Mouse (Mus musculus) erythroid progenitor cell, adult 5-6 weeks (primary cell): ENCODE measurements around the gene Tubb4a. TPM values are rescaled to one million over a fixed set of nuclear protein-coding genes. Genes with fewer than 3 reads are reported as not detected.
A peak's percentile ranks its signal among the peaks of the same experiment; 100 is the strongest.
"Not testable (repeated sequence)": the region's sequence is repeated elsewhere in the genome, so short reads cannot be mapped to it uniquely, and the experiment has no call there.

Experiments
- ATAC-seq: replicated peaks from 2 replicates; pipeline ENCODE4 v1.8.0; 2016; ENCODE audit warnings: moderate number of reproducible peaks, mild to moderate bottlenecking, moderate TSS enrichment, inconsistent platforms; ENCODE audit not compliant: poor library complexity, low FRiP score, severe bottlenecking
- total RNA-seq, 2 experiments: library from RNA; stranded (forward) in 1 of 2; stranded (reverse) in 1 of 2; fragments of 150-400 nt in 1 of 2; fragments of 186-747, 209-891 nt in 1 of 2; gene quantifications; 2 replicates each; pipeline versions ENCODE4 v1.2.3 to v1.2.4; 2015 to 2017; ENCODE audit warnings: low replicate concordance in 2 of 2

Gene Tubb4a
- 1.4 TPM in 1 of 2 replicates, not detected in the other for total RNA-seq (2015; ENCODE audit: low replicate concordance)
- total RNA-seq (2017; ENCODE audit: low replicate concordance): not detected in 2 replicates

DNA sequence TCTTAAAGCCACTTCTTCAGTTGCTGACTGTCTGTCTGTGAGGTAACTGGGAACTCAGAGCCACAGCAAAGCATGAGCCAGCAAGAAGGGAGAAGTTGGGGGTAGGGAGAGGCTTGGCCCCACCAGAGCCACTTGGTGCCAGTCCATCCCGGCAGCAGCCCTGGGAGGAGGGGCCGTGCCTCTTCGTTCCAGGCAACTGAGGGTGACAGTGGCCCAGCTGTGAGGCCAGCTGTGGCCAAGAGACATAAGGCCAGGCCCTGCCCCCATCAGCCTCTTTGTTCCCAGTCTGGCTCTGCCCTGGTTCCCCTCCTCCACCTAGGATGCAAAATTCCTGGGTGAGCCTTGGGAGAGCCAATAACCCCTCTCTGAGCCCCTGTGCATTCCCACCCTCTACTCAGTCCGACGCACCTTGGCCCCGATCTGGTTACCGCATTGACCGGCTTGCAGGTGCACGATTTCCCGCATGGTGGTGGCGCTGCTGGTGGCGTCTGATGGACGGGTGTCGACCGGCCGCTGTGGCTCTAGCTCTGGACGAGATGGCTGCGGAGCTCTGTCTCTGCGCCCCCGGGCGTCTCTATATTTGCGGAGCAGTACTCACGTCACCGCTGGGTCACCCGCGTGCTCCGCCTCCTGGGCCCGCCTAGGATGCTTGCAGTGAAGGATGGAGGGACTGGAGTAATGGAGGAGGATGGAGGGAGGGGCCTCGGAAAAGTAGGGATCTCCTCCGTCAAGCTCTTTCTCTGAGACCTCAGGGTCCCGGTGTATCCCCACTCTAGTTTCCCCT is at the start of gene Tubb4a:
Tubb4a (minus strand) TSS at position 734 of the 784 bp plus-strand sequence.
- ATAC-seq: no peak

DNA sequence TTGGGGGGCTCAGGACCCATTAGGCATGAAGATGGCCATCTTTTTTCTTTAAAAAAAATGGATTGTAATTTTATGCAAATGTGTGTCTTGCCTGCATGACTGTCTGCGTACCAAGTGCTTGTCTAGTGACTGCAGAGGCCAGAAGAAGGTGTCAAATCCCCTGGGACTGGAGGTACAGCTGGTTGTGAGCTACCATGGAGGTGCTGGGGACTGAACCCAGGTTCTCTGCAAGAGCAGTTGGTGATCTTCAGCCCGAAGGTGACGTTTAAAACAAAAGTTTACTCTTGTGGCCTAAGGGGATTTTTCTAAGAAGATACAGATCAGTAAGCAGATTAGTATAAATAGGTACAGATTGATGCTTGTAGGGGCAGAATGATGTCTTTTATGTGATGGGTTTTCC is 48.1 kb upstream of the Tubb4a start:
- no peak for ATAC-seq

DNA sequence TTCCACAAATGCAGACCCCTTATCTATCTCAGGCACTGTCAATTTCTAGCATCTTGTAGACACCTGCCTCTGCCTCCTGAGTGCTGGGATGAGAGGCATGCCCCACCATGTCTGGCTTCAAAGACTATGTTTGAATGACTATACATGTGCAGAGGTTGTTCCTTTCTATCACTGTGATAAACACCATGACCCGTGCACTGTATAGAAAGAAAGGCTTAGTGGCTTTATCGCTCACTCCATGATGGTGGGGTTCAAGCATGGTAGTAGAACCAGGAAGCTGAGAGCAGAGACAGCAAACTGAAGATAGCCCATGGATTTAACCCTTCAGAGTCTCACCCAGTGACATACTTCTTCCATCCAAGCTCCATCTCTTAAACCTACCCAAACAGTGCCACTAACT is 47.1 kb upstream of the Tubb4a start:
- no peak for ATAC-seq

DNA sequence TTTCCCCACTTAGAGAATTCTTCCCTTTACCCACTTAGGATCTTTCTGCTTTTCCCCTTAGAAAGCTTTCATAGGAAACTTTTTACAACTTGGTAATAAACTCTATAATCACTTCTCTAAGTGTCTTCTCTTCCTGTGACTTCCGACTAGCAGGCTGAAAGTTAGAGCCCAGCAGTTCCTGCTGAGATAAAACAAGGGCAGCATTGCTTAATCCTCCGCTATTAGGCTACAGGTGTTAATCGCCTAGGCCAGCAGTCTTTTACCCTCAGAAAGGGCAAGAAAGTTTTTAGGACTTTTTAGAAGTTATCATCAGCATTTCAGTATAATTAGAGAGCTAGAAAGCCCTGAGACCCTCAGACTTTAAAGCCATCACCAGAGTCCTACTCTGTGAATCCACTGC is 46.4 kb upstream of the Tubb4a start:
- ATAC-seq: not testable (repeated sequence)

DNA sequence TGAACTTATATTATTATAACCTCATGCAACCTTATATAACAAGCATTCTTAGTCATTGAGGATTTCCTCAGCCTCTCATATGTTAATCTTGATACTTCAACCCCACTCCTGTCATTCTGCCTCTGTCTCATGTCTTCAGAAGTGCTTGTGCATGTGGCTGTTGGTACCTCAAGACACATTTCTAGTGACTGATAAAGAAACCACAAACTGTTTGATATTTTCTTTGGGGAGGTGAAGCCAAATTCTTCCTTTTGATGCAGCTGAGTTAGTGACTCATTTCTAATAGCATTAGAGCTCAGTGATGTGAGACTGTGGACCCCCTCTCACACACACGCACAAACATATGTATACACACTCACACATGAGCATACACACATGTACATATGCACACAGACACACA is 44.2 kb upstream of the Tubb4a start:
- no peak for ATAC-seq

DNA sequence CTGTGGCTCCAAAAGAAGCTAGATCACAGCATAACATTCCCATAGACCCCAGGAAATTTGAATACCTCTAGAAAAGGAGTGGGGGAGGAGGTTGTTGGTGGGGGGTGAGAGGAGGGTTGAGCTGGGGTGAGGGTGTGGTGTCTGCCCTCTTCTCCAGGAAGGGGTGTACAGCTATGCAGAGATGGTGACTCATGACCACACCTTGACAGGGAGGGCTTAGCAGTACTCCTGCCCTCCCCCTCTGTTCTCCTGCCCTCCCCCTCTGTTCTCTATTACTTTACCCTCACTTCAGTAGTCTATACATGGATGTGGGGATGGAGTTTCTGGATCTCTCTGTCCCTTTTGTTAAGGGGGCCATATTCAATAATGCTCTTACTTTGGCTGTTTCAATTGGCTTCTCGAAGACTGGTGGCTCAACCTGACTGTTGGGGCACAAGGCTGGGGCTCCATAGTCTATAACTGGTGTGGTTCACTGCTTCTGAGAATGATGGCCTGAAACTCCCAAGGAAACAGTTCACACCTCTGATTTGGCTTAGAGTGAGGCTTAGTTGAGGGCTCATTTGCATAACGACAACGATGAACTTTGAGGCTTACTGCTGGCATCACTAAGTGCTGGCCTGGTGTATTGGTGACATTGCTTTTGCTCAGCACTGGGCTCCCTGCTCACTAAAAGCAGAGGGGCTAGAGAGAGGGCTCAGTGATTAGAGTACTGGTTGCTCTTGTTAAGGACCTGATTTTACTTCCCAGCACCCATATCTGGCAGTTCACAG is 38.5 kb upstream of the Tubb4a start:
- no peak for ATAC-seq

DNA sequence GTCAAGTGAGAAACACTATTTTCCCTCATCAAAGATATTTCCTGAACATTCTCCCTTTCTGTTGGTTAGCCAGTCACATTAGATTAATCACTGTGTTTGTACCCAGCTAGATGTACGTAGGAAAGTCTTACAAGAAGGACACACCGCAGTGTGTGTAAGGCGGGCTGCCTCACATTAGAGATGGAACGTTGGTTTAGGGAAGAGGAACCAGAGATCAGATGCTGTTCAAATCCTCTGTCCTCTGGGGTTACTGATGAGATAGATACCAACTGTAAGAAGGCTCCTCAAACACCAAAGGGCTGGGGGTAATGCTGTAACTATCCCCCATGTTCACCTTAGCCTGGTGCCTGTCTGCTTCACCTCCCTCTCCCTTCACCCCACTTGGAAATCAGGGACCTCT is 37.2 kb upstream of the Tubb4a start:
- ATAC-seq: no peak

DNA sequence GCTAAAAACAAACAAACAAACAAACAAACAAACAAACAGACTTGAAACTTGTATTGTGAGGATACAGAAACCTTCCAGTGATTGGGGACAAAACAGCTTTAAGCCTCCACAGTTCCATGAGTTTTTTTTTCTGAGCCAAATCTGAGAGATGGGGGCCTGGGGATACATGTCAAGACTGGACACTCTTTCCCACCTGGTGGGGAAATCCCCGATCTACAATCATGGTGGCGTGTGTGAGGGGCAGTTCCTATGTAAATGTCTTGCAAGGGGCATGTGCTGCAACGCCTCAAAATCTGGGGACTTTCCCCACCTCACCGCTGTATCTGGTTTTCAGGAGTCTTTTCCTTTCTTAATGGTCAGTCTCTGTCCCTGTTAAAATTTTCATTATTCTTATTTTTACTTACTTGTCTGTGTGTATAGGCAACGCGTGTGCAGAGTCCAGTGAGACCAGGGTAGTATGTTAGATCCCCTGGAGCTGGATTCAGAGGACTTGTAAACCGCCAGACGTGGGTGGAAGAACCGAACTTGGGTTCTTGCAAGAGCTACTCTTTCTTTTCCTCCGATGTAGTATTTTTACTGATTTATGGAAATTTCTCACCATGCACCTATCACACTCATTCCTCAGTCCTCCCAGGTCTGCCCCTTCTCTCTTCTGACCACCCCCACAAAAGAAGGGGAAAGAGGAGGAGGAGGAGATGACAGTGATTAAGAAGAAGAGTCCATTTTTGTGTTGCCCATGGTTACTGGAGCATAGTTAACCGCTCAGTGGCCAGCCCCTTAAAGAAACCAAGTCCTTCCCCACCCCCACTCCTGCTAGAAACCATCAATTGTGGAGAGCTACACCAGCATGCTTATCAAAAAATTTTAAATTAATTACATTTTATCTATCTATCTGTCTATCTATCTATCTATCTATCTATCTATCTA is 35.9 kb upstream of the Tubb4a start:
- ATAC-seq: no peak

DNA sequence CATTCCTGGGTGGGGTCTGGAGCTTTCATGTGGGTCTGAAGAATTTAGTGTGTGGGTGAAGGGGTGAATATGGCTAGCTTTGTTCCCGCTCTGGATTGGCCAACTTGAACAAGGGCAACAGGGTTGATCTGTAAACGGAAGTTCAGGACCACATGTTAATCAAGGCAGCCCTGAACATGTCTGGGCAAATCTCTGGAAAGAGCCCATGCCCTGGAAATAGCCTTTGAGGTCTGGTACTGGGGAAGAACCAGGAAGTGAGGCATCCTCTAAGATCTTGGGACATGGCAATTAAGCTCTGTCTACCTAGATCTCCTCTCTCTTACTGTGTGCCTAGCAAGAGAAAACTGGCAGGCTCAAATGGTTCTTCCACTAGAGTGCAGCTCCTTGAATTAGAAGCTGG is 34.3 kb upstream of the Tubb4a start:
- ATAC-seq: no peak

DNA sequence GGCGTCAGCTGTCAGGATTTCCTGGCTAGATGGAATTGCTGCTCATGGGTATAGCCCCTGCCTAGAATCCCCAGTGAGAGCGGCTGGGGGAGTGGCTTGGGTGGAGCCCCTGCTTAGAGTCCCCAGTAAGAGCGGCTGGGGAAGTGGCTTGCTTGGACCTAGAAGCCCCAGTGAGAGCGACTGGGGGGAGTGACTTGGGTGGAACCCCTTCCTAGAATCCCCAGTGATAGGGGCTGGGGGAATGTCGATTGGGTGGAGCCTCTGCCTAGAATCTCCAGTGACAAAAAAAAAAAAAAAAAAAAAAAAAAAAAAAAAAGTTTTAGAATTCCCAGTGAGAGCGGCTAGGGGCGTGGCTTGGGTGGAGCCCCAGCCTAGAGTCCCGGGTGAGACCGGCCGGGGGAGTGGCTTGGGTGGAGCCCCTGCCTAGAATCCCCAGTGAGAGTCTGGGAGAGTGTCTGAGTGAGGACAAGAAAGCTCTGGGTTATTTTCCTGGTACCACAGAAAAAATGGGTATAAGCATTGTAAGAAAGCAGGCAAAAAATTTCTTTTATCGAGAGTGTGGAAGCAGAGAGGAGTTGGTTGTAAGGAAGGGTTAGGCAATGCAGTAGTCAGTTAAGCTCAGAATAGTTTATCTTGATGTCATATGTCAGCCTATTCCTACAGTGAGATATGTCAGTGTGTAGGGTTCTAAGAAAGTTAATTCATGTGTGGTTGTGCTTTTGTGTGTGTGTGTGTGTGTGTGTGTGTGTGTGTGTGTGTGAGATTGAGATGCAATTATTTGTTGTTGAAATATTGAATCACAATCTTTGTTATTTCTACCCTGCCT is 31.2 kb upstream of the Tubb4a start:
- peak; percentile 86 for ATAC-seq

DNA sequence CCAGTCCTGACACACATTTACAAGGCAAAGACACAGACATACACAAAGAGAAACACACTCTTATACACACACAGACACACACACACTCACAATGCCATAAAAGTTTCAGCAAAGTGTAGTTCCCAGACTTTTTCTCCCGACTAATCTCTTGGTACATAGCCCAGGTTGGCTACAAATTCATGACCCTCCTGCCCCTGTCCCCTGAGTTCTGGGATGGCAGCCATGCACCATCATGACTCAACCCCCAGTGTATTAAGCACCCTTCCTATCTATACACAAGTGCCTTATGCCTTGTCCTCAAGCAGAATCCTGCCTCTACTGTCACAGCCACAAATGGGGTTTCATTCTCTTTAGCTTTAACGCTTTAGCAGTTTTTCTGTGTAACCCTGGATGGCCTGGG is 29.2 kb upstream of the Tubb4a start:
- no peak for ATAC-seq

DNA sequence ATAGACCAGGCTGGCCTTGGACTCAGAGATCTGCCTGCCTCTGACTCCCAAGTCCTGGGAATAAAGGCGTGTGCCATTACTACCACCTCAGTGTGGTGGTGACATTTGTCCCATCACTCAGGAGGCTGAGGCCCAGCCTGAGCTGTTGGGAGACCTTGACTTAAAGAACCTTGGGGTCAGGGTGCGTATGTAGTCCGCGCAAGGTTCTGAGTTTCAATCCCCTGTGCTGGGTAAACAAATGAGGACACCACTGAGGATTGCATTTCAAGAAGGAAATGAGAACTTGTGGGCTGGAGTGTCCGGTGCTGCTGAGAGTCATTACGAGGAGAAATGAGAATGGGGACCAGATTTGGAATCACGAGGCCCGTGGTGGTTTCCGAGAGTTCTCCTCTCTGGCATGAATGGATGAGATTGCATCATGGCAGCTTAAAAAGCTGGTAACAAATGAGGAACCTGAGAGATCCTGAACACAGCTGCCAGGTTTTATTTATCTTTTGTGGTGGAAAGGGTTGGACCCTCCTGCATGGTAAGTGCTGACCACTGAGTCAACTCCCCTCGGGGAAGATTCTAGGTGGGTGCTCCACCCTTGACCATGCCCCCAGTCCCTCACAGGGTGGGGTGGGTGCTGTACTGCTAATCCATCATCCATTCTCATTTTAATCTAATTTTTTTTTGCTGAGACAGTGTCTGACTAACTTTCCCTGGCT is 25.3 kb upstream of the Tubb4a start:
- no peak for ATAC-seq

DNA sequence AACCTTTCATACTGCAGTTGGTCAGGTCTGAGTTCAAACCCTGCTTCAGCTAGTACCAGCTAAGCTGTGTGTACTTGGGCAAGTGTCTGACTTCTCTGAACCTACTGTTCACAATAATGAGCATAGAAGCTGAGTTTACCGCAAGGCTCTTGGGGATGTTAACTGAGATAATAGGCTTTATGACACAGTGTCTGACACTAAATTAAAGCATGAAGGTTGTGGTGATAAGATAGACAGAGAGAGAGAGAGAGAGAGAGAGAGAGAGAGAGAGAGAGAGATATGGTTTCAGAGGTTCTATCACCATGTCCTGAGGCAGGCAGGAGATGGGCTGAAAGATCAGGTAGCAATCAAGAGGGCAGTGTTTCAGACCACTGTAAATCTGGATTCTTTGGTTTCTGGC is 22.4 kb upstream of the Tubb4a start:
- ATAC-seq: no peak

DNA sequence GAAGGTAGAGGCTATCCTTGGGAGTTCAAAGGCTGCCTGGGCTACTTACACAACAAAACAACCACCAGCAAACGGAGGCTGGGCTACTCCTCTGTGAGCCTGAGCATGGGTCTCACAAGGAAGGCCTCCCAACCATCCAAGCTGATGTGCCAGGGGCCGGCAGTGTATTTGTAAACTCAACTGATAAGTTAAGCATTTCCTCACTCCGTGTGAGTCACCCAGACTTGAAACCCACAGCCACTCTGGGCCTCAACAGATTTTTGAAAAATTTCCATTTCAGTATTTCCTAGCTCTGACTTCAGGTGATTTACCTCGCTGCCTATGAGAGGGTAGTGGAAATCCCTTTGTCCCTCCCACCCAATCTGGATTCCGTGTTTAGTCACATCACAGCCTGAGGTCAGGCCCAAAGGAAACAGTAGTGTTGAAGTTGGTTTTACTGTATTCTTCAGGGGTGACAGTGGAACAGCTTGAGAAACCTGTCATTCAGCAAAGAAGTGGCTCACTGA is 21.1 kb upstream of the Tubb4a start:
- no peak for ATAC-seq

DNA sequence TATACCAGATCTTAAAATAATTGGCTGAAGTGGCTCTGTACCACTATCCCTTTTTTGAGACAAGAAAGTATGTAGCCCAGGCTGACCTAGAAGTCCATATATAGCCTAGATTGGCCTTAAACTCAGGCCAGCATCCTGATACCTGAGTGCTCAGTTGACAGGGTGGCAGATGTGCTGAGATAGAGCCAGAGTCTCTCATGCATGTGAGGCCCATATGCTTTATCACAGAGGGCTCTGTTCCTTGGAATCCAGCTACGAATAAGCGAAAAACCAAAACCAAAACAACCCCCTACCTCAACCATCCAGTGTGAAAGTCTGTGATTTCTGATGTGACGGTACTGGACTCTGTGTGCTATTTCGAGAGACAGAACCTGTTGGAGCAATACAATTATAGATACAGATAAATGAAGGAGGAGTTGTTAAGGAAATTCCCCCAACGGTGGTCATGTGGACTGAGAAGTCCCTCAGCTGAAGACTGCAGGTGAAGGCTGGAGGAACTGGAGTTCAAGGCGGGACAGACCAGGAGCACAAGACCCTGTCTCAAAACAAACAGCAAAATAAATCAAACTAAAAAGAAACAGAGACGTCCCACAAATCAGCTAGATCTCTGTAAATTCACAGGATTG is 20.6 kb upstream of the Tubb4a start:
- ATAC-seq: no peak

DNA sequence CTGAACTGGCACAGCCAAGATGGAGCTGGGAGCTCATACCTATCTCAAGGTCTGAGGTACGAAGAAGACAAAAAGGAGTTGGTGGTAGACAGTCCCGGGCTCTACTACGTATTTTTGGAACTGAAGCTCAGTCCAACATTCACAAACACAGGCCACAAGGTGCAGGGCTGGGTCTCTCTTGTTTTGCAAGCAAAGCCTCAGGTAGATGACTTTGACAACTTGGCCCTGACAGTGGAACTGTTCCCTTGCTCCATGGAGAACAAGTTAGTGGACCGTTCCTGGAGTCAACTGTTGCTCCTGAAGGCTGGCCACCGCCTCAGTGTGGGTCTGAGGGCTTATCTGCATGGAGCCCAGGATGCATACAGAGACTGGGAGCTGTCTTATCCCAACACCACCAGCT is 19.5 kb upstream of the Tubb4a start:
- ATAC-seq: no peak

DNA sequence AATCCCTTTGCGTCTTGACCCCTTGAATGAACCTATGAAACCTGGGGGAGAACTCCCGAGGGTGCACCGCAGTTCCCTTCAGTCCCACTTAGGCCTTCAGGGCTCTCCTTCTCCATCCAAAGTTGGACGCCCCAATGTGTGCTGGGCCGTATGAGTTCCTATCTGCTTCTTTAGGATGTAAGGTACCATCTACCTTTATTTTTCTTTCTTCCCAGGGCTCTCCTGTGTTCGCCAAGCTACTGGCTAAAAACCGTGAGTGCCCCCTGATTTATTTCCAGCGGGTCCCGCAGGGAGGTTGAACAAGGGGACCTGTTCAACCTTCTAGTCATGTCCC is 18.4 kb upstream of the Tubb4a start:
- no peak for ATAC-seq
